Mouse (Mus musculus): ENCODE measurements around the gene Dnmbp. TPM values are rescaled to one million over a fixed set of nuclear protein-coding genes. Genes with fewer than 3 reads are reported as not detected.

Dnmbp gene
- total RNA-seq, 2 experiments from 2014 or later: 1.8 to 2.1 TPM

DNA sequence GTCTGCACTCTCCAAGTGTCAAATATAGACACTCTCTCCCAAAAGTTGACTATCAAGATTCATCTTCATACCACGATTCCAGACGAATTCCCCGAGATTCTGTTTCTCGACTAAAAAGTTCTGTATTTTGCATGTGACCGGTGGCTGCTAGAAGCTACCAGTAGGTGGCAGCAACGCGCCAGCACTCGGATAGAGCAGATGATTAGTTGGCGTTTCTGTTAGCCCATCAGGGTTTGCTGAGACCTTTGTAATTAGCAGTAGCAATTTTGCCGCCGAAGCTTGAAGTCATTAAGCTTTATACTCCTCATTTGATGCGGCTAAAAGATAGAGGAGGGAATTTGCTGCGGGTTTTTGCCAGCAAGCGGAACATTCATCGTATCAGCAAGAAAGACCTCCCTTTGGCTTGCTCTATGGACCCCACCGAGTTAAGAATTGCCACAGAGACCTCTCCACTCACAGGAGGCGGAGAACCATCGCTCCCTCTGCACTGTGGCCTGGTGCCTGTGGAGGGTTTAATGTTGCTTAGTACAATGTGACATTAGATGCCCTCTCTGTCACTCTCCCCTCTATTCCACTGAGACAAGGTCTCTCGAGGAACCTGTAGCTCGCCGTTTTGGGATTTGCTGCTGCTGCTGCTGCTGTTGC lies 107.4 kb downstream of the Dnmbp start:
- ATAC-seq (replicated peaks; ENCODE audit: low FRiP score, low TSS enrichment, poor library complexity, severe bottlenecking): peak; percentile 83

DNA sequence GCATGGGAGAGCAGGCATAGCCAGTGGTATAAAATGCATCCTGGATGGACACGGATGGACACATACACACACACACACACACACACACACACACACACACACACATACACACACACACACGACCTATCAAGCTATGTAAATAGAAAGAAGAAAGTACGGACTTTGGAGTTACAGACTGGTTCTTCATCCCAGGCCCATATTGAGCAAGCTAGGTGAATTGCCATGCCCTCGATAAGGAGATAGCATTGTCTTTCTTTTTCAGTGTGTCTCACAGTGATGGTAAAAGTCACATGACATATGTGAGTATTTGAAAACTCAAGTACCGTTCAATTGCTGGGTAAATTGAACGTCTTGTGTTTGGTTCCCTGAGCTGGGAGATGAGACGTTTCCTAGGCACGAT lies 113.1 kb downstream of the Dnmbp start:
- no peak for ATAC-seq (replicated peaks; ENCODE audit: low FRiP score, low TSS enrichment, poor library complexity, severe bottlenecking)

DNA sequence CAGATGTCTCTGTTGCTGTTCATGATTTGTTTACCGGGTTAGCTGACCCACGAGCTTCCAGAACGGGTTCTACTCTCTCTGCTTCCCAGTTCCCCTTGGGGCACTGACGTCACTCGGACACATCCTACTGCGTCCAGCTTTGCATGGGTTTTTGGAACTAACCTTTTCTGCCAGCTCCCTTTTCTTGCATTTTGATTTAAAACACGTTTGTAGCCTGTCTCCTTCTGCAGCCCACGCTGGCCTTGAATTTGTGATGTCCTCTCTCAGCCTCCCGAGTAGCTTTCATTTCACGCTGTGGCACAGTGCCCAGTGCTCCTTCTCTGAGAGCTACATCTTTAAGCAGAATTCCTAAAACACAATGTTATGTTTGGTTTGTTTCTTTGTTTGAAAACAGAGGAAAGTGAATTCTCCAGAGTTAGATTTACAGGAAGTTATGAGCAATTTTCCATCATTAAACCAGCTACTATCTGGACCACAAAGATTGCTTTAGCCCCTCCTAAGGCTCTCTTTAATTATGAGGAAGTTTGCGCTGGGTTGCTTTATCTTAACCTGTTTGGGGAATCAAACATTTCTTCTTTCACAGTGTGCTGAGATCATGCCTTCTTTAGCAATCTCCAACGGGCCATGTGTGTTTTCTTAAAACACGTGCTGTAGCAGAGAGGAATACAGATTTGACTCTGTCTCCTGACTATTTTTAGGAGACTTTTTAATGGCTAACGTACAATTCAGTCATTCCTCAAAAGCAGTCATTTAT lies 124.2 kb downstream of the Dnmbp start:
- ATAC-seq (replicated peaks; ENCODE audit: low FRiP score, low TSS enrichment, poor library complexity, severe bottlenecking): no peak

DNA sequence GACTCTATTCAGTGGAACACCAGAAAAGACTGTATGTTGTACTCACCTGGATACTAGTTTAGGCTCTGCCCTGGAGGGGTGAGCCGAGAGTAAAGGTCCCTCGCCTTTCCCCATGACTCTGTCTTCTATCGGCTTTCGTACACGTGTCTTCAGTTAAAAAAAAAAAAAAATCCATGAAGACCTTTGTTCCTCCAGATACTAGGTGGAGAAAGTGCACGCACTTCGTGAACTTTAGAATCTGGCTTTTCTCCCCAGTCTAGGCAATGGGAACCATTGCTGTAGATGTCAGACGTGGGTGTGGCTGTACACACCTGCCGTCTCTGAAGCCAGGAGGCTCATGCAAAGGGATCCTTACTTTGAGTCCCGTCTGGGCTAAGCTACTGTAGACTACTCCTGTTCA lies 126.7 kb downstream of the Dnmbp start:
- ATAC-seq (replicated peaks; ENCODE audit: low FRiP score, low TSS enrichment, poor library complexity, severe bottlenecking): no peak

DNA sequence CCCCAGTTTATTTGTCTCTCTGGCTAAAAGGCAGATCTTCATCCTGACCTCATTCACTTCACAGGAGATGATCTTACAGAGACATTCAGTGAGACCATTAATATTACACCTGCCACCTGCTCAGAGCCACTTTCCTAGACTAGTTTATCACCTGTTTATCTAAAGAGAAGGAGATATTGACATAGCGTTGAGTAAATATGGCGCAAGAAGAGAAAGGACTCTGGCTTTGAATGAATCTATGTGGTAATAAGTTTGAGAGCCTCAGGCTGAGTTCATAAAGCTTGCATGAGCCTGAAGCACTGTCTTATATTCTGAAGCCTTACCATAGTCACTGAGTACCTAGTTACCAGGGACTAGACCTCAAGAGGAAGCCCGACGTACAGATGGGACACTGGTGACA lies 128.6 kb downstream of the Dnmbp start:
- no peak for ATAC-seq (replicated peaks; ENCODE audit: low FRiP score, low TSS enrichment, poor library complexity, severe bottlenecking)

DNA sequence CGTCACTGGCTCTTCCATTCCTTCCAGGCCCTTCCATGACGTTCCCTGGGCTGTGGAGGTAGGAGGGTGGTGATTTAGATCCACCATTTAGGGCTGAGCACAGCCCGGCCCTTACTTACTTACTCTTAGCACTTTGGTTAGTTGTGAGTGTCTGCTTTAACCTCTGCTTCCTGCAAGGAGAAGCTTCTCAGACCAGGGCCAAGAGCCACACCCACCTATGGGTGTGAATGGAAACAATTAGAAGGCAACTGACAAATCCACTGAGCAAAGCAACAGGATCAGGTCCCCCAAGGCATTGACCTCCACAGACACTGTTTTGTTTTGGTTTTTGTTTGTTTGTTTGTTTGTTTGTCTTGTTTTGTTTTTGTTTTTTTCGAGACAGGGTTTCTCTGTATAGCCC lies 130.7 kb downstream of the Dnmbp start:
- ATAC-seq (replicated peaks; ENCODE audit: low FRiP score, low TSS enrichment, poor library complexity, severe bottlenecking): 0 out of 2 replicates have a peak, but pooled peaks have one; percentile 26

DNA sequence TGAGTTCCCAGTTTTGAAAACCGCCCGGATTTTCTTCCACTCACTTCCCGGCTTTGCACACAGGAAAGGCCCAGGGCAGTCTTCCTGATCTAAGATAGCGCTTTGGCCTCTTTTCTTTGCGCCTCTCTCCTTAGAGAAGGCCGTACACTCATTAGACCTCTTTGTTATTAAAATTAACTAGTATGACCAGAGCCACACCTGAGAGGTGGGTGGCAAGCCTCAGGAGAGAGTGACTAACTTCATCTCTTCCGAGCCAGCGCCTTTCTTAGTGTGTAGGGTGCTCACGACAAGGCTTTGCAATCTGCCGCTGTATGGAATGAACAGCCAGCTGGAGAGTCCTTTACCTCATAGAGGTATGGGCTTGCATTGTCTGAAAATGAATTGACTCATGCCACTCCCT lies 136.1 kb downstream of the Dnmbp start:
- ATAC-seq (replicated peaks; ENCODE audit: low FRiP score, low TSS enrichment, poor library complexity, severe bottlenecking): no peak

DNA sequence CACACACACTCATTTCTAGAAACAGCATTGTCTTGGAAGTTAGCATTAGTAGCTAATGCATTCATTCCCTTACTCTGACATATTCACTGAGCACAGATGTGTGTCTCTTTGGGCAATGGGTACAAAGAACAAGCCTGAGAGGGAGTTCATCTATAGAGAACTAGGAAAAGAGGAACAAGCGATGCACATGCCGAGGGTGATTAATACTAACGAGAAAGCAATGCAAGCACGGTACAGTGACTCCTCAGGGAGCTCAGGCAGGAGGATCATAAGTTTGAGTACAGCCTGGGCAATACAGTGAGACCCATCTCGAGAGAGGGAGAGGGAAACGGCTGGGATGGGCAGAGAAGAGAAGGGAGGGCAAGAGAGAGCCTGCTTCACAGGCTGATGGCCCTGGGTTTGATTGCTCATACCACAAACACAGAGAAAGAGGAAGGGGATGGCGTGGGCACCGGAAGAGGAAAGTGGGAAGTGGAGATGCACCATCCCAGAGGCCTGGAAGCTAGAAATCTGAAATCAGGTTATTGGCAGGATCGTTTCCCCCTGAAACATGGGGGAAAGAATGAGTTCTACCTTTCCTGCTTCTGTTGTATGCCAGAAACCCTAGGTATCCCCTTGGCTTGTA lies 138.5 kb downstream of the Dnmbp start:
- no peak for ATAC-seq (replicated peaks; ENCODE audit: low FRiP score, low TSS enrichment, poor library complexity, severe bottlenecking)

DNA sequence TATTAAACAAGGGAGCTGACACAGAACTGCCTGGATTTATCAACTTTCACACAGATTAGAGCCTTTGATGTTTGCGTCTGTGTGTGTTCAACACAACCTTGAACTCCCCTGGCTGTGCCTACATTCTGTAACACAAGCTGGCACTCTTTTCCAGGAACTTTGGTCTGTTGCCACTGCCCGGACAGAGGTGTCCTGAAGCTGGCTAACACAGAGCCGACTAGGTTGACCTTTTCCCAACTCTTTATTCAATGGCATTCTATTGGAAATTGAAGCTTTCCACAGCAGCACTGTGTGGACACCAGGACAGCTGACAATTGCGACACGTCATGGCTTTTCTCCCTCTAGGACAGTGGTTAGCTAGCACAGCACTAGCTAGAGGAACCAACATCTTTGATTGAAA lies 142.8 kb downstream of the Dnmbp start:
- no peak for ATAC-seq (replicated peaks; ENCODE audit: low FRiP score, low TSS enrichment, poor library complexity, severe bottlenecking)

Other genes starting within 250 kb of the Dnmbp start
- 18.4 and 21.1 TPM in 2 replicates for gene Cutc, start 187.2 kb downstream of the Dnmbp start, total RNA-seq (2014; fragmentation: Nextera tagmentation)
- gene Cutc, start 187.2 kb downstream of the Dnmbp start, total RNA-seq (2017): 22.8 and 34.1 TPM in 2 replicates
- 21.7 and 34.5 TPM in 2 replicates for gene Cox15, start 187.2 kb downstream of the Dnmbp start, total RNA-seq (2014; fragmentation: Nextera tagmentation)
- gene Cox15, start 187.2 kb downstream of the Dnmbp start, total RNA-seq (2017): 17.0 and 17.8 TPM in 2 replicates
- gene Abcc2, start 158.0 kb downstream of the Dnmbp start, total RNA-seq (2014; fragmentation: Nextera tagmentation): 0.17 TPM in 1 of 2 replicates, not detected in the other
- not detected in 2 replicates for gene Abcc2, start 158.0 kb downstream of the Dnmbp start, total RNA-seq (2017)
- gene Cpn1, start 46.4 kb upstream of the Dnmbp start, total RNA-seq (2014; fragmentation: Nextera tagmentation): not detected in 2 replicates
- not detected in 2 replicates for gene Cpn1, start 46.4 kb upstream of the Dnmbp start, total RNA-seq (2017)
- not detected in 2 replicates for gene Cyp2c23, start 89.0 kb upstream of the Dnmbp start, total RNA-seq (2014; fragmentation: Nextera tagmentation)
- gene Cyp2c23, start 89.0 kb upstream of the Dnmbp start, total RNA-seq (2017): not detected in 2 replicates
- 20.0 and 27.8 TPM in 2 replicates for gene Erlin1, start 129.6 kb upstream of the Dnmbp start, total RNA-seq (2014; fragmentation: Nextera tagmentation)
- gene Erlin1, start 129.6 kb upstream of the Dnmbp start, total RNA-seq (2017): 18.7 and 19.3 TPM in 2 replicates
- 51.8 and 62.3 TPM in 2 replicates for gene Chuk, start 167.3 kb upstream of the Dnmbp start, total RNA-seq (2014; fragmentation: Nextera tagmentation)
- 66.0 and 75.8 TPM in 2 replicates for gene Chuk, start 167.3 kb upstream of the Dnmbp start, total RNA-seq (2017)
- gene Cwf19l1, start 195.7 kb upstream of the Dnmbp start, total RNA-seq (2014; fragmentation: Nextera tagmentation): 52.6 and 56.0 TPM in 2 replicates
- 37.2 and 68.7 TPM in 2 replicates for gene Cwf19l1, start 195.7 kb upstream of the Dnmbp start, total RNA-seq (2017)
- gene Bloc1s2, start 206.3 kb upstream of the Dnmbp start, total RNA-seq (2014; fragmentation: Nextera tagmentation): 65.5 and 75.1 TPM in 2 replicates
- 33.0 and 53.6 TPM in 2 replicates for gene Bloc1s2, start 206.3 kb upstream of the Dnmbp start, total RNA-seq (2017)